Mouse (Mus musculus) frontal cortex, postnatal 25 days (tissue): ENCODE measurements around the gene Ccdc42.

ENCODE experiments used
- DNase-seq, 2 experiments: peaks; one replicate each; pipeline ENCODE4 v3.0.0; 2022; ENCODE audit warnings: low spot score in 2 of 2

Gene Ccdc42

GRCm38 (mm10) chr11:68586721-68587120 is at the start of gene Ccdc42:
Gene Ccdc42, plus strand, starts transcription at chr11:68587021.
- DNase-seq: no peak

- DNase-seq: no peak
Observed at GRCm38 (mm10) chr11:68539621-68540020, 47.2 kb upstream of the Ccdc42 start.

GRCm38 (mm10) chr11:68544554-68544953 is 42.3 kb upstream of the Ccdc42 start:
- DNase-seq: no peak

- no peak for DNase-seq
Observed at GRCm38 (mm10) chr11:68545172-68545571, 41.6 kb upstream of the Ccdc42 start.

GRCm38 (mm10) chr11:68545682-68546222 is 41.1 kb upstream of the Ccdc42 start:
- DNase-seq: no peak

GRCm38 (mm10) chr11:68547484-68547883 is 39.3 kb upstream of the Ccdc42 start:
- no peak for DNase-seq

- no peak for DNase-seq
Observed at GRCm38 (mm10) chr11:68549597-68549996, 37.2 kb upstream of the Ccdc42 start.

- no peak for DNase-seq
Observed at GRCm38 (mm10) chr11:68550358-68550757, 36.5 kb upstream of the Ccdc42 start.

GRCm38 (mm10) chr11:68553981-68554471 is 32.8 kb upstream of the Ccdc42 start:
- no peak for DNase-seq

- DNase-seq: no peak
Observed at GRCm38 (mm10) chr11:68555918-68556584, 30.8 kb upstream of the Ccdc42 start, which contains the start of gene Mfsd6l. Gene Mfsd6l, plus strand, starts transcription at chr11:68556186.

GRCm38 (mm10) chr11:68559546-68559945 is 27.3 kb upstream of the Ccdc42 start:
- no peak for DNase-seq

GRCm38 (mm10) chr11:68561957-68562950 is 24.6 kb upstream of the Ccdc42 start:
- DNase-seq: no peak

GRCm38 (mm10) chr11:68564356-68565031 is 22.3 kb upstream of the Ccdc42 start:
- no peak for DNase-seq

GRCm38 (mm10) chr11:68565032-68565429 is 21.8 kb upstream of the Ccdc42 start:
- no peak for DNase-seq

GRCm38 (mm10) chr11:68566447-68567059 is 20.3 kb upstream of the Ccdc42 start:
- peak; percentile 64 to 80 for DNase-seq

- no peak for DNase-seq
Observed at GRCm38 (mm10) chr11:68570861-68571260, 16.0 kb upstream of the Ccdc42 start.

- no peak for DNase-seq
Observed at GRCm38 (mm10) chr11:68577076-68577475, 9.7 kb upstream of the Ccdc42 start.

GRCm38 (mm10) chr11:68579462-68579881 is 7.3 kb upstream of the Ccdc42 start:
- peak in 1 of 2 experiments; percentile 36 for DNase-seq

- DNase-seq: no peak
Observed at GRCm38 (mm10) chr11:68580566-68580965, 6.3 kb upstream of the Ccdc42 start.

- DNase-seq: no peak
Observed at GRCm38 (mm10) chr11:68583225-68583624, 3.6 kb upstream of the Ccdc42 start.

- no peak for DNase-seq
Observed at GRCm38 (mm10) chr11:68583906-68584480, 2.8 kb upstream of the Ccdc42 start.
